In genomic region chr16:93078909-93079308, GRCm38 (mm10) we compare ENCODE assay signal across 9 mouse cellular contexts.
A peak's percentile ranks its signal among the peaks of the same experiment; 100 is the strongest.
DNase-seq lines count a peak whose midpoint lies in the region; ATAC-seq lines count a peak whose summit lies in the region.
"Had no signal": no experiment of that assay in that cellular context is flagged by ENCODE, and none has a peak within 500 bp of the region (broad histone marks: within the 10 kb centered on the region; RNA-seq: fewer than 3 reads in every experiment).

No protein-coding gene starts in this region.

- H3K4me3 ChIP-seq in hindbrain, embryonic 12.5 days: no peak overlapping the region
- H3K4me3 ChIP-seq in hindbrain, embryonic 10.5 days: no peak overlapping the region
- H3K4me3 ChIP-seq in neural tube, embryonic 12.5 days: no peak overlapping the region
- H3K4me3 ChIP-seq in intestine, embryonic 16.5 days (ENCODE audit: low read length): no peak overlapping the region; the same call in 1 of the 2 replicates

- no peak overlapping the region for H3K27ac ChIP-seq in hindbrain, embryonic 12.5 days
- H3K27ac ChIP-seq in hindbrain, embryonic 10.5 days: no peak overlapping the region
- no peak overlapping the region for H3K27ac ChIP-seq in neural tube, embryonic 12.5 days
- 0 out of 2 replicates have a peak overlapping the region, but pooled peaks have one; percentile 6 for H3K27ac ChIP-seq in intestine, embryonic 16.5 days (ENCODE audit: low read length)

- H3K4me2 ChIP-seq in hindbrain, embryonic 12.5 days (replicated peaks): peak overlapping the region; percentile 23; the same call in 1 of the 2 replicates
- H3K4me2 ChIP-seq in neural tube, embryonic 12.5 days (replicated peaks): peak overlapping the region; percentile 48; the same call in 1 of the 2 replicates
- H3K4me2 ChIP-seq in intestine, embryonic 16.5 days (ENCODE audit: low read depth, low read length): no peak overlapping the region

- DNase-seq in hindbrain, embryonic 10.5 days (ENCODE audit: low spot score): no peak
- no peak for DNase-seq in neural tube, embryonic 10.5 days (ENCODE audit: extremely low spot score, low spot score)
- DNase-seq in frontal cortex, postnatal 36 days (ENCODE audit: low spot score in 2 of 2): no peak
- DNase-seq in spleen, adult 18-20 months: no peak
- DNase-seq: cerebellum, adult 8-10 months had no signal

- no peak overlapping the region for H3K9ac ChIP-seq in hindbrain, embryonic 12.5 days
- no peak overlapping the region for H3K9ac ChIP-seq in neural tube, embryonic 12.5 days
- H3K9ac ChIP-seq in intestine, embryonic 16.5 days (ENCODE audit: low read depth, low read length): no peak overlapping the region; the same call in 1 of the 2 replicates

- H3K4me1 ChIP-seq in hindbrain, embryonic 12.5 days: peaks cover 4% of the 10 kb centered on the region; the same call in 1 of the 2 replicates
- 0 out of 2 replicates have a peak, but pooled peaks cover 2% of the 10 kb centered on the region for H3K4me1 ChIP-seq in hindbrain, embryonic 10.5 days (replicated peaks)
- 0 out of 2 replicates have a peak, but pooled peaks cover 2% of the 10 kb centered on the region for H3K4me1 ChIP-seq in neural tube, embryonic 12.5 days
- peaks cover 8% of the 10 kb centered on the region; the same call in 1 of the 2 replicates for H3K4me1 ChIP-seq in intestine, embryonic 16.5 days (ENCODE audit: control insufficient read depth, insufficient read depth, low read length)

- 77% methylated on average over 3 of the region's 3 CpGs for WGBS in hindbrain, embryonic 12.5 days
- WGBS in hindbrain, embryonic 10.5 days: 79% methylated on average over 3 of the region's 3 CpGs
- WGBS in neural tube, embryonic 12.5 days: 78% methylated on average over 3 of the region's 3 CpGs
- WGBS in intestine, embryonic 16.5 days: 70% methylated on average over 3 of the region's 3 CpGs

- ATAC-seq in hindbrain, embryonic 12.5 days (ENCODE audit: low FRiP score): no peak
- ATAC-seq in neural tube, embryonic 12.5 days (ENCODE audit: low FRiP score, low read depth): no peak
- no peak for ATAC-seq in intestine, embryonic 16.5 days
- no peak for ATAC-seq in cerebellum, adult (ENCODE audit: insufficient number of reproducible peaks, low FRiP score, low TSS enrichment)

- no peaks in the 10 kb centered on the region for H3K27me3 ChIP-seq in hindbrain, embryonic 12.5 days
- peaks cover 9% of the 10 kb centered on the region for H3K27me3 ChIP-seq in hindbrain, embryonic 10.5 days (ENCODE audit: insufficient read depth, poor library complexity, severe bottlenecking)
- H3K27me3 ChIP-seq in neural tube, embryonic 12.5 days (replicated peaks): no peaks in the 10 kb centered on the region
- no peaks in the 10 kb centered on the region for H3K27me3 ChIP-seq in intestine, embryonic 16.5 days (replicated peaks; ENCODE audit: control insufficient read depth, insufficient read depth, low read length)

- H3K9me3 ChIP-seq in hindbrain, embryonic 12.5 days (replicated peaks): no peaks in the 10 kb centered on the region
- no peaks in the 10 kb centered on the region for H3K9me3 ChIP-seq in hindbrain, embryonic 10.5 days
- no peaks in the 10 kb centered on the region for H3K9me3 ChIP-seq in neural tube, embryonic 12.5 days
- no peaks in the 10 kb centered on the region for H3K9me3 ChIP-seq in intestine, embryonic 16.5 days (ENCODE audit: control insufficient read depth, low read length)

- H3K36me3 ChIP-seq in hindbrain, embryonic 12.5 days: no peaks in the 10 kb centered on the region
- H3K36me3 ChIP-seq in hindbrain, embryonic 10.5 days: no peaks in the 10 kb centered on the region
- no peaks in the 10 kb centered on the region for H3K36me3 ChIP-seq in neural tube, embryonic 12.5 days
- H3K36me3 ChIP-seq in intestine, embryonic 16.5 days (ENCODE audit: control insufficient read depth, insufficient read depth, low read length): no peaks in the 10 kb centered on the region
